Mouse (Mus musculus) E14TG2a.4 (cell line): ENCODE results near the gene Kirrel3.

Experiments used
- CTCF ChIP-seq: conservative IDR thresholded peaks from 2 replicates; pipeline ENCODE4 v1.5.1; 2014; ENCODE audit warnings: low read length
- NANOG ChIP-seq: IDR thresholded peaks from 2 replicates; pipeline ENCODE4 v1.6.1; 2014; ENCODE audit warnings: borderline replicate concordance, low read length, mixed read lengths

DNA sequence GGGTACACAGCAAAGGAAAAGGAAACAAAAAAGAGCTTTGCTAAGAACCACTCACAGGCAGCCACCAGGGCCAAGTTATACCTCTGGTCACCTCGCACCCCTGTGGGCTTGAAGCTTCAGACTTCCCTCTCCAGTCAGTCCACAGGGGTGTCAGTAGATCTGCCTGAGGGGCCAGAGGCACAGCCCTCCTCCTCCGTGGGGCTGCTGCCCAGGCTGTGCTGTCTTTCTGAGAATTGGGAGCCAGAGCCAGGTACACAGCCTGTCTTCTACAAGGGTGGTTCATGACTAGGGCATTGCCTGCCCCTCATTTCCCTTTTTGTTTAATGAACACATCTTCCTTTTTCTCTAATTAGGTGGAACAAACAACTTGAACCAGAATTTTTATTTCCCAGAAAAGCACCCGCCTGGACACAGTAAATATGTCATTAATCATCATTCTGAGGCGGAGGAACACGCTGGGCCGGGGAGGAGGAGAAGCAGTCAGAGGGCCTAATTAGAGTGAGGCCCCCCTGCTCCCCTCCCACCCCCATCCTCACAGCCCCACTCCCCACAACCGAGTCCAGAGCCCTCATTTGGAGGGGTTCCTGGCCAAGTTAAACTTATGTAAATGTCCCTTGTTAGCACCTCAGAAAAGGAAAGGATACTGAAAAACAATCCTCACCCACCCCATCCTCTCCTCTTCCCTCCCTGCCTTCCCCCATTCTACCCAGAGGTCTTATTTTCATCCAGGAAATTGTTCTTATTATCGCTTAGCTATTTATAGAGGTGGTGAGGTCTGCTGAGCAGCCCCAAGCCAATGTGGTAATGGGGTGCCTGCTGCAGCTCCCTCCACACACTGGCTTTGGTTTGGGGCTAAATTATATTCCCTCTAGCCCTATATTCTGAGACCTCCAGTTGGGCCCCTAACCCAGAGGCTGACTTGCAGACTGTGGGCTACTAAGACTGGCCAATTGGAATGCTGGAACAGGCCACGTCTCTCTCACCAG is 512.5 kb downstream of the Kirrel3 start:
- TF ChIP-seq CTCF (no peak), NANOG (no peak)
